Mouse (Mus musculus) lung, adult 18-20 months (tissue): ENCODE data around the gene Tbx18.

ENCODE experiments used
- DNase-seq, 2 experiments: peaks; one replicate each; pipeline ENCODE4 v3.0.0; 2022; ENCODE audit warnings: mixed read lengths in 2 of 2

Tbx18 gene

GRCm38 (mm10) chr9:87730961-87731535 lies at the start of gene Tbx18:
Gene Tbx18, minus strand, starts transcription at chr9:87731260.
- peak; percentile 35 to 53 for DNase-seq

- DNase-seq: no peak
These were observed 42.9 kb upstream of the Tbx18 start for GRCm38 (mm10) chr9:87773951-87774350.

GRCm38 (mm10) chr9:87755621-87756020 lies 24.6 kb upstream of the Tbx18 start:
- DNase-seq: no peak

DNA sequence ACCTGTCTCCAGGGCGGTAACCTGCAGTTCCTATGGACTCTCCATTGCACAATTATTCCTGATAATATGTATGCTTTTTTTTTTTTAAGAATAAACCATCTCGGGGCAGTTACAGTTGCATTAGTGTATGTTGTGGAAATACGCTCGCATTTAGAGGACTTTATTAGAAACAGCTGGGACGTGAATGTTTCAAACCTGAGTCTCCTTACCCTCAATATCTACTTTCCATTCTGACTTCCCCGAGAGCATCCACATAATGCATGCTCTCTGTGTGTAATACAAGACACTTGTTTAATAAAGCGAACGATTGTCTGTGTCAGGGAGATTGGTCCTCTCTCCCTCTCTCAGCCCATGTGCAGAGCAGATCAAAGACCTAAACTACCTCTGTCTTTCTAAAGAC lies 10.5 kb upstream of the Tbx18 start:
- DNase-seq: no peak

- DNase-seq: peak in 1 of 2 experiments; percentile 7
These were observed 9.6 kb upstream of the Tbx18 start for GRCm38 (mm10) chr9:87740667-87741066.

DNA sequence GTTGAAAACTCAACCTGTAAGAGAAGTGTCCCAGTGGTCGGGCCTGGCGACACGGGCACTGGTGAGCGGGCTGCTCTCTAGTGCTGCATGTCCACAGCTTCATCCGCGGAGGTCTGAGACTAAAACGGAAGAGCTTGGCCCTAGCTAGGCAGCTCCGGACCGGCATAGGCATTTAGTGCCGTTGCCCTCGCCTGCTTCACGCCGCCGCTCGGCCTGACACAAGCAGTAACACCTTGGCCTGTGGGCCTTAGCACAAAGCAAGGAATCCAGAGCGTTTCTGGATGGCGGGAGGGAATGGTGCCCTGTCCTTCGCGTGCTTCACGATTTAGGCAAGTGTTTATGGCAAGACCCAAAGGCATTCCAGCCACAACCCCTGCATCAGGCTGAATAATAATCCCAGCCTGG lies 9.2 kb upstream of the Tbx18 start:
- no peak for DNase-seq

DNA sequence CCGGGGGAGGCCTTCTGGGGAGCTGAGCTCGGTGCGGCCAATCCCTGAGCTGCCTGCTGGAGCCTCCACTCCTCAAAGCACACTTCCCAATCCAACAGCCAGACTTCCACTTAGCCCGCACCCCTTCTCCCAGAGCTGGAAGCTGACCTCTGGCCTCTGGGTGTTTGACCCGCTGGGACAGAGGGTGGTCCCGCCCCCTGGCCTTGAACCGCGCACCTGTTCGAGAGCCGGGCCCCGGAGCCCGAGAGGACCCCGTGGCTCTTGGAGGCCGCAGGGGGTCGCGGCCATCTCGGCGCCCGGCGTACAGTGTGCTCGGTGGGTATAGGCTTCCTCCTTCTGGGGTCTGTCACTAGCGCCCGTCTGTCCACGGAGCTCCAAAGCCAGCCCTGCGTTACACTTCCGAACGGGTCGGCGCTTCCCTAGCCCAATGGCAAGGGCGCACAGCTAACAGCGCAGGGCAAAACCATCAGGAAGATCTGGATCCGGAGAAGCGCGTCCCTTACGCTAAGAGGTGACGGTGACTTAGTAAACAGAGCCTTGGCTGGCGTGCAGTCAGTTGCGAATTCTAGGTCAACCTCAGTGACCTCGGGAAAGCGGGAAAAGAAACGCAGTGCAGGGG lies 8.6 kb upstream of the Tbx18 start:
- no peak for DNase-seq

- no peak for DNase-seq
These were observed 7.9 kb upstream of the Tbx18 start for GRCm38 (mm10) chr9:87738766-87739542.

GRCm38 (mm10) chr9:87738123-87738522 lies 7.1 kb upstream of the Tbx18 start:
- DNase-seq: no peak

DNA sequence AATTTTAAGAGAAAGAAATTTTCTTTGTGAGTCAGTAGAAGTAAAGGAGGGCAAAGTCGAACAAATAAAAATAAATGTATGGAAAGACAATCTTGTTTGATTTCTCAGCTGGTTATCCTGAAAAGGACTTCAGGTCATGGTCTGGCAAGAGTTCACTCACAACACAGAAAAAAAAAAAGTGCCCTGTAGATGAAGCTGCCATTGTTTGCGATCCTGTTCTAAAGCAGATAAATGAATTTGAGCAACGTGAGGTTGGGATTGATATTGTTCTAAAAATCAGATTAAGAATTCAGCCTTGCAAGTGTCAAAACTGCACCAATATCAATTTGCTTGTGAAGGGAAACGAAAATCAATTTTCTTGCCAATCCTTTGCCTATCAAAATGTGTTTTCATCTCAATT lies 6.2 kb upstream of the Tbx18 start:
- no peak for DNase-seq

DNA sequence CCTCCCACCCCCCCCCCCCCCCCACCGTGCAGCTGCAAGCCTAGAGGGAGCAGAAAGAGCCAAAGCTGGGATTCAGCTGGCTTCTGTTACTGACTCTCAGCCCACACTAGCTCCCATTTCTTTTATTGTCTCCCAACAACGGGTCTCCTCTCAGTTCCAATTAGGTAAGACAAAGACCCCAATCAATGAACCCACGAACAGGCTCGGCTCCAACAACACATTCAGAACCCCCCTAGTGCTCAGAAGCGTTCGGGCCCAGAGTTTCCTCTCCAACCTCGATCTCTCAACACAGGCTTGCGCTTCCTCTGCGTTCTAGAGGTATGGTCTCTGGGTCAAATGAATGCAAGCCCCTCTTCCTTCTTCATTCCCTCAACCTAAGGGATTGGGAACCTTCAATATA lies 4.0 kb upstream of the Tbx18 start:
- no peak for DNase-seq

DNA sequence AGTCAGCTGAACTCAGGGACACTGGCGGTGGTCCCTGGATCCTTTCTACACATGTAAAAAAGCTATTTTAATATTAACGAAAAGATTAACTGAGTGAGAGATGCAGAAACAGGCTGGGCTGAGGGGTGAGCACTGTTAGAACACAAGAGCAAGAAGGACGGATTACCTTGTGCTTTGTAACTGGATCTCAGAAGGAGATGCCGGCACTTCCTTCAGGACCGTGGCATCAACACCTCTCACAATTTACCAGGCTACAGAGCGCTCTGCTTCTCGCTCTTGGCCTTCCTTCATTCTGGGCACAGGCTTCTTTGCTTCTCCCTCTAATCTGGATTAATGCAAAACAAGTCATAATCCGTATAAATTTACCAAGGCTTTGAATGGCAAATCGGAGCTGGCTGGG lies 3.6 kb upstream of the Tbx18 start:
- no peak for DNase-seq

DNA sequence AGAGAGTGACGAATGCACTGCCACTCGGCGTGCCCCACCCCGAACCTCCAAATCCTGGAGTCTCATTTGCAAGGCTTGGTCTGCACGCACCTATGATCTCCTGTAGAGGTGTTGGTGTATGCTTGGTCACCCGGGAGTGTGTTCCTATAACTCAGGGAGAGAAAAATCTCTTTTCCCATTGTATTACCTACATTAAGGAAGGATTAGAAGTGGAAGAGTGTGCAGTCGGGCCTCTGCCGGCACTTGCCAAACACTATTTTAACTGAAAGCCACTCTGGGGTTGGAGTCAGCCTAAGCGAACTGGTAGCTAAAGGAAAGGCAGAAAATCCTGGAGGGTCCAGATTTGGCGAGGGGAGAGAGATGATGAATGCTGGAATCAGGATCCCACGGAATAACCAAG lies 2.7 kb upstream of the Tbx18 start:
- DNase-seq: no peak

- no peak for DNase-seq
These were observed 2.2 kb upstream of the Tbx18 start for GRCm38 (mm10) chr9:87733236-87733630.

- no peak for DNase-seq
These were observed 1.6 kb upstream of the Tbx18 start for GRCm38 (mm10) chr9:87732416-87733235.

- no peak for DNase-seq
These were observed 644 bp downstream of the Tbx18 start for GRCm38 (mm10) chr9:87730271-87730960.

DNA sequence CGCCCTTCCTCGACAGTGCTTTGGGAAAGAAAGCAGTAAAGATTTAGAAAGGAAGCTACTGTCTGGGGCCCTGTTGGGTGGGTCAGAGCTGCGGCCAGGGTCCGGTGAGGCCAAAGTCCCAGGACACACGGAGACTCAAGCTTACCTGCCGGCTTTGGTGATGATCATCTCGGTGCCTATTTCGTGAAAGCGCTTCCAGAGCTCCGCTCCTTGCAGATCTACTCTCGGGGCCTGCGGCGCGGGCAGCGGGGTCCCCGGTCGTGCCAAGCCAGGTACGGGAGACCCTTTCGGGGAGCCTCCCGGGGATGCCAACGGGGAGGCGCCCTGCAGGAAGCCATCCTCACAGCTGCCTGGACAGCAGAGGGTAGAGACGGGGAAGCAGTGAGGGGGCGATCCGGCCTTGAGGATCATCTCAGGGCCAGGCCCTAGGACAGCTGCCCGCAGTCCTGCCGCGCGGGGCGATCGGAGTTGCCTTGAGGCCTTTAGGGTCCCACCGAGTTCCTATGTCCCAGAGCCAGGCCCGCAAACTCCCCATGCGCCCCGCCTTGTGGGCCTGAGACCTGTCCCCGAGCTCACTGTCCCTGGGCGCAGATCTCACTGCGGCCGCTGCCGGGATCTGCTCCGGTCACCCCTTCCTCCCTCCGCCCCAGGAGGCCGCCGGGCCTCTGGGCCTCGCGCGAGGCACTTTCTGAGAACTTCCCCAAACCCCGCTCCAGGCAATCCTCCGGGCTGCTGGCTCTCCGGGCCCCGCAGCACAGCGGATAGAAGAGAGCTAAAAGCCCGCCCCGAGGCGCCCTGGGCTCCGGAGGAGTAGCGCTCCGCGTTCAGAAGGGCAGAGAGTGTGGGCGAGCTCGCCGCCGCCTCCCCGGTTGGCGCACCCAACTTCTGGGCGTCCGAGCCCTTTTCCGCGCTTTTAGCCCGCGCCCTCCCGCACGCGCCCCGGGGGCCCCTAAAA lies 1.5 kb downstream of the Tbx18 start:
- DNase-seq: no peak

- DNase-seq: no peak
These were observed 3.0 kb downstream of the Tbx18 start for GRCm38 (mm10) chr9:87728107-87728506.

- DNase-seq: no peak
These were observed 3.7 kb downstream of the Tbx18 start for GRCm38 (mm10) chr9:87727155-87727953.

DNA sequence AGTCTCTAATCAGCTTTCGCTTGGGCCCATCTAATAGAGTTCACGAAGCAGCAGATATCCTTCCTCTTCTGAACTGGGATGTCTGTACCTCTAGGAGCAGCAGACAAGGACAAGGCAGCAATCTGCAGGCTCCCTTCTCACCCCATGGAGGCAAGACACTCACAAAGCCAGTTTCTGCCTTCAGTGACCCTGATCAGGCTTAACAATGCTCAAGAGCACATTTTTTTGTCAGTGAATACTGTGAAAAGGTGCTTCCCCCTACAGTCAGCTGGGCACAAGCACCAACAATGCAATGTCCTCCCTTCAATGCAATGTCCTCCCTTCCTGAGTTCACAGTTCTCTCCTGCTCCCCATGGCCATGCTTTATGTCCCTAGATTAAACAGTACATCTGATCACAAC lies 9.3 kb downstream of the Tbx18 start:
- no peak for DNase-seq

DNA sequence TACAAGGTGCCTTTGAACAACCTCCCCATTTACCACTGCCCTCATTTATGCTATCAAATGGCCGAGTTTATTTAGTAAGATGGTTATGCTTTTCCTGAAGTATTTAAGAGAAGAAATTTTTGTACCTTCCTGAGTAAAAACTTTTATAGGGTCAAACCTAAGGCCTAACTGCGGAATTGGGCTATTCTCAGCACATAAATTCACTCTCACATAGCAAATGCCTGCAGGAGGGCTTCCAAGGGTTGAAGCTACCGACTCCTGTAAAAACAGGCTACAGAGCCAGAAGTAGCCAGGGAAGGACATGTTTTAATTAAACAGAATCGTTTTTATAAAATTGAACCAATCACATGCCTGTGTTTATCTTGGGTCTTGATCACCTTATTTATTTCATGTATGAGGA lies 20.7 kb downstream of the Tbx18 start:
- DNase-seq: no peak
